Mouse (Mus musculus) layer of hippocampus, adult 6 months (tissue): ENCODE results near the gene Gm30083. TPM values are rescaled to one million over a fixed set of nuclear protein-coding genes. Genes with fewer than 3 reads are reported as not detected.

ENCODE experiments used
- long read RNA-seq, 2 experiments: library from polyadenylated mRNA; unstranded; transcript quantifications; one replicate each; pipeline ENCODE4 v2.0.0; 2019 to 2020
- polyA plus RNA-seq: library from polyadenylated mRNA; unstranded; fragments of <200 nt; fragmentation: Nextera tagmentation; gene quantifications from 2 replicates; pipeline ENCODE4 v1.2.3, GENCODE M21; 2021

The Gm30083 gene
- polyA plus RNA-seq = not detected in 2 replicates
- long read RNA-seq, experiment 1 = 0 reads
- long read RNA-seq, experiment 2 = 0 reads

DNA sequence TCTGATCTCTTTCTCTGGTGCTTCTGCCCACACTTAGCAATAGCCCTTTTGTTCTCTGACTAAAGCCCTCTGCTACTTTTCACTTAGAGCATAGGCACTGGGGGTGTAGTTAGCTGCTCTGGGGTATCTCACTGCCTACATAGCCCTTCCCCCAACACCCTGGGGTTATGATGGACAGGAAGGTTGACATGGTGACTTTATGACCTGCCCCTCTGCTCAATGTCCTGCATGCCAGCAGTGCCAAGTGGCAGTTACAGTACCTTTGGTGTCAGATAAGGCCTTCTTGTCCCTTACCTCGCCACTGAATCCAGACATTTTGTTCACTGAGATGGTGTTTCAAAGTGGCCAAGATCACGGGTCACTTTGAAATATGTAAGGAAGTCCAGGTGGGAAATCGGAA, at the start of gene Gm30083:
Gene Gm30083 (minus strand): TSS at position 120 of the 400 bp plus-strand sequence.

DNA sequence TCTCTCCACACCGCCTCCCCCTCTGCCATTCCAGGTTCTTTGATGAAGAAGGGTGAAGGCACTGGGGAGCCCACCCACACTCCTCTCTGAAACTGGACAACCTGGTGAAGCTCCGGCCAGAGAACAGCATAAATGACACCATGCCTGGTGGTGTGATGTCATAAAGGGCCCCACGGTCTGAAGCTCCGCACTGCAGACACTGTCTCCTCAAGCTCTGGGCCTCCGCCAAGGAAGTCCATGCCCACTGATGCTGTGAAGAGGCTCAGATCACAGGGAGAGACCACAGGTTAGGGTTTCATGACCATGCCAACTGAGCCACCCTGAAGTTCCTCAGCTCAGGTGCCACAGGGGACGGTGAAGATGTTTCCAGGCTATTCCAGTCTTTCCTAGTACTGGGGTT, 37.5 kb upstream of the Gm30083 start, which contains the start of gene Antxrl:
Gene Antxrl (plus strand): TSS at position 192 of the 400 bp plus-strand sequence.

GRCm38 (mm10) chr14:34016381-34016780, 1.4 kb upstream of the Gm30083 start, which contains the start of gene Gm5460:
Gene Gm5460 (plus strand): TSS chr14:34016758.

GRCm38 (mm10) chr14:33978604-33979059, 36.4 kb downstream of the Gm30083 start, which contains the start of gene Zfp488:
Gene Zfp488 (minus strand): TSS chr14:33978764.

DNA sequence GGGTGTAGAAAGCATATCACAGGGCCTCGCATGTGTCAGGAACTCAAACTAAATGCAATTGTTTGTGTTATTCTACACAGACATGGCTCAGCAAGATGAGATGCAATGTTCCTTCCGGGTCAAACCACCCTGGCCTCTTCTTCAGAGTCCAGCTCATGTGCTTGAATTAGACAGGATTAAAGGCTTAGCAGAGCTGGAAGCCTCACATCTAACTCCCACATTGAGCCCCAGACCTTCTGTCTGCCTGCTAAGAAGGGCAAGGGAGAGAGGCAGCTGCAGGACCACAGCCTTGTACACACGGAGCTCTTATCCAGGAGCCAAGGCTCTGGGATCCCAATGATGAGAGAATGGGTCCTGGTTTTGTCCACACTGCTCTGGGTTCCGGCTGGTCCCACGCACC, 61.2 kb downstream of the Gm30083 start, which contains the start of gene Rbp3:
Gene Rbp3 (plus strand): TSS at position 243 of the 400 bp plus-strand sequence.

DNA sequence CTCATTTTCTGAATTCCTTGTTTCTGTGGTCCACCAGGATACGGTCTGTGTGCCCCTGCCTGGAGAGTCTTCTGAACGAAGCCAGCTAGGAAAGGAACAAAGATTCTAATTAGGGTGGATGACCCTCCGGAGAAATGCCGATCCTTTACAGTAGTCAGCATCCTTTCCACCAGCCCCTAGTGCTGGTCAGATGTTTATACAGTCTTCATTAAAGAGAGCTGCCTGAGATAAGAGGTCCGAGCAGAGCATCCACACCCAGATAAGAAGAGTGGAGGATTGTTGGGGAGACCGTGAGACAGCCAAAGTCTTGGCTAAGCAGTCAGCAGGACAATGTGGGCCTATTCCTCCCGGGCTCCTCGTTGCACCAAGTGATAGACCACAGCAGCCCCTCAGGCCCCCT, 74.2 kb downstream of the Gm30083 start, which contains the start of gene Gdf2:
Gene Gdf2 (plus strand): TSS at position 301 of the 400 bp plus-strand sequence.

Other genes starting within 250 kb of the Gm30083 start
- 2.1 and 2.9 TPM in 2 replicates for gene Gdf10, start 91.6 kb downstream of the Gm30083 start, polyA plus RNA-seq
- gene Gdf2, start 74.1 kb downstream of the Gm30083 start, polyA plus RNA-seq = not detected in 2 replicates
- gene Rbp3, start 61.2 kb downstream of the Gm30083 start, polyA plus RNA-seq = 0.06 and 0.08 TPM in 2 replicates
- gene Zfp488, start 36.4 kb downstream of the Gm30083 start, polyA plus RNA-seq = 1.2 and 1.7 TPM in 2 replicates
- gene Gm5460, start 1.6 kb upstream of the Gm30083 start, polyA plus RNA-seq = not detected in 2 replicates
- gene Antxrl, start 37.5 kb upstream of the Gm30083 start, polyA plus RNA-seq = not detected in 2 replicates
- gene Anxa8, start 70.8 kb upstream of the Gm30083 start, polyA plus RNA-seq = 0.50 and 0.74 TPM in 2 replicates
- gene A630023A22Rik, start 87.6 kb upstream of the Gm30083 start, polyA plus RNA-seq = not detected in 2 replicates
- gene Npy4r, start 137.3 kb upstream of the Gm30083 start, polyA plus RNA-seq = 0.04 TPM in 1 of 2 replicates, not detected in the other
- gene Gprin2, start 186.5 kb upstream of the Gm30083 start, polyA plus RNA-seq = 0.25 and 0.65 TPM in 2 replicates
- 0.29 and 0.34 TPM in 2 replicates for gene Syt15, start 204.4 kb upstream of the Gm30083 start, polyA plus RNA-seq